Mouse (Mus musculus) cerebellum, adult 2 months (tissue): ENCODE results near the gene Ccdc6.

ENCODE experiments used
- CTCF ChIP-seq: fragments of 200-500 bp; IDR thresholded peaks from 2 replicates; pipeline ENCODE4 v1.5.1; 2011; ENCODE audit warnings: low read depth, mild to moderate bottlenecking, control low read depth, low read length, moderate library complexity, borderline replicate concordance; ENCODE audit not compliant: insufficient read depth
- POLR2A ChIP-seq: fragments of 200-500 bp; IDR thresholded peaks from 2 replicates; pipeline ENCODE4 v1.6.1; 2011; ENCODE audit warnings: low read length, control low read depth, borderline replicate concordance; ENCODE audit not compliant: insufficient read depth

DNA sequence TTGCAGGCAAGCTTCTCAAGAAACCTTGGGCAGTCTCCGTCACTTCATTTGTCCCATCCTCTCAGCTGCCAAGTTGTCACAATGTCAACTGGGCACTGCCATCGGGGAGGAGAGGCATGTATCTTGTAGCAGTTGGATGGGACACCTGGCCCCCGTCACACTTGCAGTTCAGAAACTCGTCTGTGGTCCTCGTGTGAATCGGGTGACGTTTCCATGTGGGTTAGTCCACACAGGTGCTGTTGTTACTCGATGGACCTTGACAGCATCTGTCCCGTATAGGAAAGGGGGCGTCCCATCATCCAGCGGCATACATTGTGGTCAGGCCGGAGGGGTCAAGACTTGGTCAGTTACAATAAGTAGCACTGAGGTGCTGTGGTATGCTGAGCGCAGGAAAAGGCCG is 64.6 kb downstream of the Ccdc6 start:
- TF ChIP-seq POLR2A, result no peak
- TF ChIP-seq CTCF, result no peak
